Mouse (Mus musculus): ENCODE measurements at regions not wholly inside any gene's neighbourhood (a gene's known extent, or its start where the extent isn't known, plus 50 kb on each side); places are given as distances from the start of the nearest gene placed in this dataset.

GRCm38 (mm10) chr10:16685352-16685751 lies 1037.7 kb upstream of the Cited2 start:
- Histone ChIP-seq H3K9me3 (ENCODE audit: low read length) (no peaks in the 10 kb centered on the region), H3K36me3 (ENCODE audit: insufficient read depth, low read length) (no peaks in the 10 kb centered on the region), H3K27ac (no peak overlapping the region), H3K27me3 (ENCODE audit: insufficient read depth, low read length) (no peaks in the 10 kb centered on the region), H3K4me3 (ENCODE audit: low read length) (no peak overlapping the region), H3K4me2 (ENCODE audit: low read depth, low read length) (no peak overlapping the region), H3K4me1 (ENCODE audit: insufficient read depth, low read length) (no peaks in the 10 kb centered on the region), H3K9ac (replicated peaks; ENCODE audit: low read length) (no peak overlapping the region)
- no peak for TF ChIP-seq CTCF (IDR thresholded peaks at IDR 0.05; ENCODE audit: low read depth)
- 91% methylated on average over 1 of the region's 1 CpGs for WGBS
- no peak for ATAC-seq
- no peak for DNase-seq (ENCODE audit: low spot score)

- no peak overlapping the region for H3K27ac ChIP-seq
- no peaks in the 10 kb centered on the region for H3K27me3 ChIP-seq (ENCODE audit: insufficient read depth, low read length)
- H3K36me3 ChIP-seq (ENCODE audit: insufficient read depth, low read length), result no peaks in the 10 kb centered on the region
- ATAC-seq (no peak), DNase-seq (ENCODE audit: low spot score) (no peak)
- H3K9me3 ChIP-seq (ENCODE audit: low read length), result no peaks in the 10 kb centered on the region
- no peaks in the 10 kb centered on the region for H3K4me1 ChIP-seq (ENCODE audit: insufficient read depth, low read length)
- H3K4me2 ChIP-seq (ENCODE audit: low read depth, low read length), result no peak overlapping the region
- H3K9ac ChIP-seq (replicated peaks; ENCODE audit: low read length), result no peak overlapping the region
- 70% methylated on average over 2 of the region's 2 CpGs for WGBS
- no peak overlapping the region for H3K4me3 ChIP-seq (ENCODE audit: low read length)
- no peak for TF ChIP-seq CTCF (IDR thresholded peaks at IDR 0.05; ENCODE audit: low read depth)
Measured at GRCm38 (mm10) chr10:16706976-16707375, 1016.0 kb upstream of the Cited2 start.

- Histone ChIP-seq H3K4me1 (ENCODE audit: insufficient read depth, low read length) (no peaks in the 10 kb centered on the region), H3K36me3 (ENCODE audit: insufficient read depth, low read length) (no peaks in the 10 kb centered on the region), H3K9me3 (ENCODE audit: low read length) (no peaks in the 10 kb centered on the region), H3K4me3 (ENCODE audit: low read length) (no peak overlapping the region), H3K9ac (replicated peaks; ENCODE audit: low read length) (no peak overlapping the region), H3K27ac (no peak overlapping the region), H3K4me2 (ENCODE audit: low read depth, low read length) (no peak overlapping the region), H3K27me3 (ENCODE audit: insufficient read depth, low read length) (no peaks in the 10 kb centered on the region)
- no peak for TF ChIP-seq CTCF (IDR thresholded peaks at IDR 0.05; ENCODE audit: low read depth)
- DNase-seq (ENCODE audit: low spot score) (no peak), ATAC-seq (no peak)
- 62% methylated on average over 3 of the region's 3 CpGs for WGBS
Measured at GRCm38 (mm10) chr10:16713143-16713542, 1009.9 kb upstream of the Cited2 start.

GRCm38 (mm10) chr10:16714065-16714464 lies 1009.0 kb upstream of the Cited2 start:
- Histone ChIP-seq H3K9ac (replicated peaks; ENCODE audit: low read length) (no peak overlapping the region), H3K9me3 (ENCODE audit: low read length) (no peaks in the 10 kb centered on the region), H3K4me2 (ENCODE audit: low read depth, low read length) (no peak overlapping the region), H3K27me3 (ENCODE audit: insufficient read depth, low read length) (no peaks in the 10 kb centered on the region), H3K36me3 (ENCODE audit: insufficient read depth, low read length) (no peaks in the 10 kb centered on the region), H3K27ac (no peak overlapping the region), H3K4me3 (ENCODE audit: low read length) (no peak overlapping the region), H3K4me1 (ENCODE audit: insufficient read depth, low read length) (no peaks in the 10 kb centered on the region)
- no peak for ATAC-seq
- DNase-seq (ENCODE audit: low spot score), result no peak
- TF ChIP-seq CTCF (IDR thresholded peaks at IDR 0.05; ENCODE audit: low read depth), result no peak
- WGBS, result 77% methylated on average over 4 of the region's 4 CpGs

- Histone ChIP-seq H3K9ac (replicated peaks; ENCODE audit: low read length) (no peak overlapping the region), H3K4me2 (ENCODE audit: low read depth, low read length) (no peak overlapping the region), H3K4me3 (ENCODE audit: low read length) (no peak overlapping the region), H3K4me1 (ENCODE audit: insufficient read depth, low read length) (no peaks in the 10 kb centered on the region), H3K27me3 (ENCODE audit: insufficient read depth, low read length) (no peaks in the 10 kb centered on the region), H3K27ac (no peak overlapping the region), H3K36me3 (ENCODE audit: insufficient read depth, low read length) (no peaks in the 10 kb centered on the region), H3K9me3 (ENCODE audit: low read length) (no peaks in the 10 kb centered on the region)
- WGBS, result 89% methylated on average over 2 of the region's 2 CpGs
- DNase-seq (ENCODE audit: low spot score) (no peak), ATAC-seq (no peak)
- TF ChIP-seq CTCF (IDR thresholded peaks at IDR 0.05; ENCODE audit: low read depth), result no peak
Measured at GRCm38 (mm10) chr10:16714526-16714925, 1008.5 kb upstream of the Cited2 start.

- no peaks in the 10 kb centered on the region for H3K4me1 ChIP-seq (ENCODE audit: insufficient read depth, low read length)
- no peak for TF ChIP-seq CTCF (IDR thresholded peaks at IDR 0.05; ENCODE audit: low read depth)
Measured at GRCm38 (mm10) chr10:16742246-16742645, 980.8 kb upstream of the Cited2 start.

GRCm38 (mm10) chr10:16751546-16751945 lies 971.5 kb upstream of the Cited2 start:
- H3K9ac ChIP-seq (replicated peaks; ENCODE audit: low read length), result no peak overlapping the region
- H3K27me3 ChIP-seq (ENCODE audit: insufficient read depth, low read length), result no peaks in the 10 kb centered on the region
- no peak overlapping the region for H3K27ac ChIP-seq
- H3K4me1 ChIP-seq (ENCODE audit: insufficient read depth, low read length), result no peaks in the 10 kb centered on the region
- no peaks in the 10 kb centered on the region for H3K9me3 ChIP-seq (ENCODE audit: low read length)
- no peak for TF ChIP-seq CTCF (IDR thresholded peaks at IDR 0.05; ENCODE audit: low read depth)
- H3K4me2 ChIP-seq (ENCODE audit: low read depth, low read length), result no peak overlapping the region
- no peaks in the 10 kb centered on the region for H3K36me3 ChIP-seq (ENCODE audit: insufficient read depth, low read length)
- no peak for ATAC-seq
- no peak for DNase-seq (ENCODE audit: low spot score)
- H3K4me3 ChIP-seq (ENCODE audit: low read length), result no peak overlapping the region

More at GRCm38 (mm10) chr10:16742246-16742645, 980.8 kb upstream of the Cited2 start:
- Histone ChIP-seq H3K27me3 (ENCODE audit: insufficient read depth, low read length) (no peaks in the 10 kb centered on the region), H3K9me3 (ENCODE audit: low read length) (no peaks in the 10 kb centered on the region), H3K36me3 (ENCODE audit: insufficient read depth, low read length) (no peaks in the 10 kb centered on the region), H3K4me2 (ENCODE audit: low read depth, low read length) (no peak overlapping the region), H3K9ac (replicated peaks; ENCODE audit: low read length) (no peak overlapping the region), H3K4me3 (ENCODE audit: low read length) (no peak overlapping the region), H3K27ac (no peak overlapping the region)
- no peak for DNase-seq (ENCODE audit: low spot score)
- ATAC-seq, result no peak

Measured in hindbrain, postnatal 0 days (tissue).